Mouse (Mus musculus) splenic B cell, adult 2 months (primary cell): ENCODE data around the gene Coa3.
A peak's percentile ranks its signal among the peaks of the same experiment; 100 is the strongest.

Experiments
- DNase-seq: peaks from one replicate; pipeline ENCODE4 v3.0.0-alpha.2; 2011; ENCODE audit warnings: low read depth, low spot score
- H3K27me3 ChIP-seq: 2 replicates; pipeline ENCODE4 v1.6.1; 2012; ENCODE audit warnings: mild to moderate bottlenecking, low read length, moderate library complexity, mixed read lengths; ENCODE audit not compliant: control insufficient read depth, poor library complexity, insufficient read depth, severe bottlenecking
- H3K36me3 ChIP-seq: 2 replicates; pipeline ENCODE4 v1.6.1; 2012; ENCODE audit warnings: mild to moderate bottlenecking, low read length, moderate library complexity, mixed read lengths; ENCODE audit not compliant: control insufficient read depth, poor library complexity, insufficient read depth, severe bottlenecking

Coa3 gene

DNA sequence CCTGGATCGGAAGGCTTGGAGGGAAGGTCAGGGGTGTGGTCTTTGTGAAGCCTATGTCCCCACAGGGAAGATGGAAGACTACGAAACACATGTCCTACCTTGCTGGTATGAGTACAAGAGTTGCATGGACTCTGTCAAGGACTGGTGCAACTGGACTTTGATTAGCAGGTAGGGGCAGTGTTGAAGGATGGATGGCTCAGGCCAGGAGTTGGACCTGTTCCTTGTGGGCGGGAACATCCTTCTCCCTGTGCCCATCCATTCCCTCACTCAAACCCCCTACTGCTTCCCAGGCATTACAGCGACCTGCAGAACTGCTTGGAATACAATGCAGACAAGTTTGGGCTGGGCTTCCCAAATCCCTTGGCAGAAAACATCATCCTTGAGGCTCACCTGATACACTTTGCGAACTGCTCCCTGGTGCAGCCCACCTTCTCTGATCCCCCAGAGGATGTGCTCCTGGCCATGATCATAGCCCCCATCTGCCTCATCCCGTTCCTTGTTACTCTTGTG lies 31.3 kb downstream of the Coa3 start:
- Histone ChIP-seq H3K36me3 (no peaks in the 10 kb centered on the region), H3K27me3 (peaks cover 2% of the 10 kb centered on the region; the same call in 1 of the 2 replicates)
- no peak for DNase-seq

DNA sequence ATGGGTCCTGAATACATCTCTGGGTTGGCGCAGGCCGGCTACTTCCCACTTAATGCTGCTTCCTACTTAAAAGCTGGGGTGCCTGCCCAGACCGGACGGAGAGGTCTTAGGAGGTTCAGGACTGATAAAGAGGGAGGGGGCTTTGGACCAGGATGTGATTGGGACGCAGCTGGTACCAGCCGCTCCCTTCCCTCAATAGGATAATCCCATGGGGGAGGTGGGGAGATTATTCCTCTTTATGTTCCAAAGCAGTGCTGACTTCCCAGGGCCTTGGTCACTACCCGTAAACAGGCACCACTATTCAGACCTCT lies 32.3 kb downstream of the Coa3 start:
- Histone ChIP-seq H3K36me3 (no peaks in the 10 kb centered on the region), H3K27me3 (peaks cover 2% of the 10 kb centered on the region; the same call in 1 of the 2 replicates)
- no peak for DNase-seq

DNA sequence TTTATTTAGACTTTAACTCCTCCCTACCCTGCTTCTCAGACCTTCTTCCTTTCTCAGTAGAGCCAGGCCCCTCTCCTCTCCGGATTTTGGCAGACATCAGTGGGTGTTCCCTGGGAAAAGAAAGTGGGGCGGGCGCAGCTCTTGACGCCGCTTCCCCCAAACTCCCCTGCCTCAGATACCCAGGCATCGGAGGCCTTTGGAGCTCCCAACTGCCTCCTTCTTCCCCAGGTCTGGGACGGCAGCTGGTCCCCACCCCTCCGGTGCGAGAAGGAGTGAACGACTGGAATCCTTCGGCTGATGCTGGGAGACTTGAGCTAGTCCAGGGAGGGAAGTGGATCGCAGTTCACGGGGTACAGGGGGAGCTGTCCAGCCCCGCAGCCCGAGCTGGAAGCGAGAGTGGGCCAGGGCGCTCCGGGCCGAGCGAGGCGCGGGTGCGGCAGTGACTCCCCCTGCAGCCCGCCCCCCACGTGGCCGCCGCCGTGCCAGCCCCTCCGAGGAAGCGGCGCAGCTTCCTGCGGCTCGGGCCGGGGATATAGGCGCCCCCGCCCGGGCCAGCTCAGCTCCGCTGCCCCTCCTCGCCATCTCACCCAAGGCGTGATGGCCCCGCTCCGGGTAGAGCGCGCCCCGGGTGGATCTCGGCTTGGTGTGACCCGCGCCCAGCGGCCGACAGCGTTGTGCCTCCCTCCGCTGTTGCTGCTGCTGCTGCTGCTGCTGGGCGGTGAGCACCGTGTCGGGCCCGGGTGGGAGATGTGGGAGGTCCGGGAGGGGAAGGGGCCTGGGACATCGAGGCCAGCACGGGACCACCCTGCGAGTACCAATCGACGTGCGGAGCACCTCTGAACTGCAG lies 32.8 kb downstream of the Coa3 start, which contains the start of gene Ramp2:
Gene Ramp2 (plus strand): TSS at position 174 of the 847 bp plus-strand sequence.
- DNase-seq: peak; percentile 26
- Histone ChIP-seq H3K36me3 (no peaks in the 10 kb centered on the region), H3K27me3 (peaks cover 2% of the 10 kb centered on the region; the same call in 1 of the 2 replicates)

DNA sequence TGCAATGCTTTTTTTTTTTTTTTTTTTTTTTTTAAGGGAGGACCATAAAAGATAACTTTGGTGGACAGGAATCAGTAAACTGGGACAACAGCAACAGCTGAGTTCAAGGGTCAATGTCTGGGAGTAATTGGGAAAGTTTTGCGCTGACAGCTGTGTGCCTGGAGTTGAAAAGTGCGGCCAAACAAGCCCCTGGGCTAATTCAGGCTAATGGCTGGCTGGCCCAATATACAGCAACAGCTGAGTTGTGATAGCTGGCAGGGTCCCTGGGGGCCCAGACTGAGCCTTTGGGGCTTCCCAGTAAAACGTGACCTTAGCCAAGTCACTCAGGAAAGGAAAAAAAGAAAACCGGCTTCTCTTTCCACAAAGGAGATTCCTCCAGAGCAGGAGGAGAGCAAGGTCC lies 33.8 kb downstream of the Coa3 start:
- Histone ChIP-seq H3K27me3 (peaks cover 2% of the 10 kb centered on the region; the same call in 1 of the 2 replicates), H3K36me3 (no peaks in the 10 kb centered on the region)
- no peak for DNase-seq

DNA sequence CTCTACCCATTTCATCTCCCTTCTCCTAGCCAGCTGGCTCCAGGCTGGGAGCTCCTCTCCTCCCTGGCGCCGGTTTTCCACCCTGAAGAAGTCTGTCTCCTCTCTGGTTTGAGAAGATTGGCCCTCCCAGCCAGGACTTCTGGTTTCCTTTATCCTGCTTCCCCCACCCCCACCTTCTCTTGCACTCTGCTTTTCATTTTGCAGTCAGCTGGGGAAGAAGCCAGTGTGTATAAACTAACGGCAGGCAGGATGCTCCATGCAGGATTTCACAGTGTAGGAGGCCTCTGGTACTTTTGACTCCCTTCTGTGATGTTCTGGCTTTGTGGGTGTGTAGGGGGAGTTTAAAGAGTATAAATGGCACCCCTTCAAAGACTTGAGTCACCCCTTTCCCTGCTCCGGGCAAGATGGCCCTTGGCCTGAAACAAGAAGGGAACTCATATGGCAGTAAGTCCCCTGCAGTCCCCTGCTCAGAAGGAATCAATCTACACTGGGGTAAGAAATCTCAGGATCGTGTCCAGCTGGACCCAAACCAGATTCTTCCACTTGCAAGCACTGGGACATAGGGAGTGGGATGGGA lies 40.8 kb downstream of the Coa3 start:
- no peaks in the 10 kb centered on the region for H3K36me3 ChIP-seq
- H3K27me3 ChIP-seq: no peaks in the 10 kb centered on the region
- no peak for DNase-seq

DNA sequence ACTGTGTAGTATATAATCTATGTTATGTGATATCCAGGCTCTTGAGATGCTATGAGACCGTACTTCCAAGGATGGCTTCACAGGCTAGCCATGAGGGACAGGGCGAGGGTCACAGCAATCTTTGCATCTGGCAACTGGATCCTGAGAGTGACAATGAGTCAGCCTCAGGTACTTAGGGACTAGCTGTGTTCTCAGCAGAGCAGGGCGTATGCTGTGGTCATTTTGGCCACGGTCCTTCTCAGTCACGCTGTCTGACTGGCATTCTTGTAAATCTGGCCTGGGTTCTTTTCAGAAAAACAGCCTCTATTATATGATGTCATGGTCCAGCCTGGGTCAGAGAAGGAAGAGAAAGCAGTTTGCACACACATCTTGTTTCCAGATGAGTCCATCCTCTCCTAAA lies 42.1 kb downstream of the Coa3 start:
- no peak for DNase-seq
- Histone ChIP-seq H3K36me3 (no peaks in the 10 kb centered on the region), H3K27me3 (no peaks in the 10 kb centered on the region)

DNA sequence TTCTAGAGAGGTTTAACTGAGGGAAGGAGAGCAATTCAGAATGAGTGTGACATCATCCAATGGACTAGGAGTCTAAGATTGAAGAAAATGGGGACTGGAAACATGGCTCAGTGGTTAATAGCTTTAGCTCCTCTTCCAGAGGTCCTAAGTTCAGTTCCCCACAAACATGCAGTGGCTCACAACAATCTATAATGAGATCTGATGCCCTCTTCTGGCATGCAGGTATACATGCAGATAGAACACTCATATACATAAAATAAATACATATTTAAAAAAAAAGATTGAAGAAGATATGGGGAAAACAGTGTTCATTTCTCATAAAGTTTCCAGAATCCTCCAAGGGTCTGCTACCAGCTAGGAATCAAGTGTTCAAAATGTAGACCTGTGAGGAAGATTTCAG lies 43.5 kb downstream of the Coa3 start:
- H3K27me3 ChIP-seq: no peaks in the 10 kb centered on the region
- DNase-seq: no peak
- H3K36me3 ChIP-seq: no peaks in the 10 kb centered on the region

DNA sequence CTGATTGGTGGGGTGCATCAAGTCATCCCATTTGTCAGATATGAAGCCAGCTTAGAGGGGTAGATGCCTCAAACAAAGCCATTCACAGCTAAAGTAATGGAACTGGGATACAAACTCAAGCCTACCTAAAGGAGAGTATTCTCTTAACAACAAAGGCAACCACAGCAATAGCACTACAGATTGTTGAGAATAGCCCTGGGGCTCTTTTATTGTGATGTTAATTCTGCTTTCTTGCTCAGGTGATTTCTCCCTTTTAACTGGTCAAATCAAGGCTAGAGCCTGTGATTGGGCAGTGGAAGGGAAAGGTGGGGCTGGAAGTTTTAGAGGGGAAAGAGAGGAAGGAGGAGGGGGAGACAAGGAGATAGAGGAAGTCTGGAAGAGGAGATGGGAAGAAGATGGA lies 44.8 kb downstream of the Coa3 start:
- no peak for DNase-seq
- no peaks in the 10 kb centered on the region for H3K36me3 ChIP-seq
- H3K27me3 ChIP-seq: no peaks in the 10 kb centered on the region

DNA sequence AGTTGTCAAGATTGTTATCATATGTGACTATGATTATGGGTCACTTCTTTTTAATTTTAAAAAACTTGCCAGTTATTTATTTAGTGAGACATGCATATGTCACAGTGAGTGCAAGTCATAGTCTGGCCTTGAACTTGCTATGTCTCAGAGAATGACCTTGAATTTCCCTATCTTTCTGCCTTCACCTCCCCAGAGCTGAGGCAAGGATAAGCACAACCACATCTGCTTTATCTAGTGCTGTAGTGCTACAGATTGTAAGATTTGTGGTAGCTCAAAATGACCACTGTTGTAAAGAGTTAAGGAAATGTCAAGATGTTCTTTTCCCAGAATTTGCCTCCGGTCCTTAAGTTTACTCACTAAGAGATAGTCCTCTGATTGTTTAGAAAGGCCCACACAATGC lies 45.7 kb downstream of the Coa3 start:
- H3K36me3 ChIP-seq: no peaks in the 10 kb centered on the region
- no peak for DNase-seq
- no peaks in the 10 kb centered on the region for H3K27me3 ChIP-seq

DNA sequence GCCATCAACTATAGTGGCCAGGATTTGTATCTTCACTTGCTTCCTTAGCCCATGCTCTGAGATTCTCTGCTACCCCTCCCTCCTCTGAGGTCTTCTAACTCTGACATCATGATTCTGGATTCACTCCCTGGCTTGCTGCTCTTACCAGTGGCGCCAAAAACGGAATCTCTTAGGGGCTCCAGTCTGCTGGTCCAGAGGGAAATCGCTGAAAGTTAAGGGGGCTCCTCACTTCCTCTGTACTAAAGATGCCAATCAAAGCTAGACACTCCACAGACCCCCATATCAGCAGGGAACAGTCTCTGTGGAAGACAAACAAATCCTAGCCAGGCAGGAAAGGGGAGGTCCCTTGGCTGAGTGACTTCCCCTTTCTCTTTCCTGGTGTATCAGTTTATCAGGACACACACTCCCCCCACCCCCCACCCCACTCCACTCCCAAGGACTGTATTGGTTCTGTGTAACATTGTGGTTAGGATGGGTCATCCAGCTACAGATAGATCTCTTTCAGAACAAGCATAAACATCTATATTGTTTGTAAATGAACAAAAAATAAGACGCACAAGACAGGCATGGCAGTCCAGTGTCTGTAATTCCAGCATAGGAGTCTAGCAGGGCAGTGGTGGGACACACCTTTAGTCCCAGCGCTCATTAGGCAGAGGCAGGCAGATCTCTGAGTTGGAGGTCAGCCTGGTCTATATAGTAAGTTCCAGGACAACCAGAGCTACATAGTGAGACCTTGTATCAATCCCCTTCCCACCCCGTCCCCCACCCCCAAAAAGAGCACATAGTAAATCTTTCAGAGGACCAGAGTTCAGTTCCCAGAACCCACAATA lies 46.7 kb downstream of the Coa3 start:
- Histone ChIP-seq H3K27me3 (no peaks in the 10 kb centered on the region), H3K36me3 (no peaks in the 10 kb centered on the region)
- no peak for DNase-seq

DNA sequence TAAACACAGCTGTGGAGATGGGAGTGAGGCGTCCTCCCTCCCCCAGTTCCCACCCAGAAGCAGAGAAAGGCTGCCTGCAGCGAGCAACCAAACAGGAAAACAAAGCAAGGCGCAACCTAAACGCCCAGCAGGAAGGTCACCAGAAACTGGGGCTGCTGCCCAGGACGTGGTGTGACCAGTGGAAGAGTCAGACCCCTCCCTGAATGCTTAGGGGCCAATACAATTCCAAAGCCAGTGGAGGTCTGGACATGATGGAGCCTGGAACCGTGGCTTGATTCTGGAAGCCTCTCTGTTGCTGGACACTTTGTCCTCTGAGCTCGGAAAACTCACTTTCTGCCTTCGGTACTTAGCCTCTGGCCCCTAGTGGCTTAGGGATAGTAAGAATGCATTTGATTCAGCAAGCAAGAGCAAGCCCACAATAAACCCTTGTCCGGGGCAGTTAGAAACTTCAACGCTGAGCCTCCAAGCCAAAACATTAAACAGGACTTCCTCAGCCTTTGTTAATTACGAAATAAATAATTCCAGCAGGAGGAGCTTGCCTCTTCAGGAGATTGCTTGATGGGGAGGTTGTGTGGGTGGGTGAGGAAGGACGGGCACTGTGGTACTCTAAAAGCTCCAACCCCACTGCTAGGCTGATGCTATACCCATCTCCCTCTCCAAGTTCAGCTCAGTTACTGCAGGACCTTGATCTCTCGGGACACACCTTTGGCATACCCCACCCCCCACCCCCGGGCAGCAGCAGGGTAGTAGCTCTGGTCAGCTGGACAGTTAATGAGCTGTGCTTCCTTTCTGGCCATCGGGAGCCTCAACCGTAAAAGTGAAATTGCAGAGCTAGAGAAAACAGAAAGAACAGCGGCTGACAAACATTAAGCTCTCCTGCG lies 47.7 kb downstream of the Coa3 start:
- H3K27me3 ChIP-seq: no peaks in the 10 kb centered on the region
- DNase-seq: no peak
- H3K36me3 ChIP-seq: no peaks in the 10 kb centered on the region

DNA sequence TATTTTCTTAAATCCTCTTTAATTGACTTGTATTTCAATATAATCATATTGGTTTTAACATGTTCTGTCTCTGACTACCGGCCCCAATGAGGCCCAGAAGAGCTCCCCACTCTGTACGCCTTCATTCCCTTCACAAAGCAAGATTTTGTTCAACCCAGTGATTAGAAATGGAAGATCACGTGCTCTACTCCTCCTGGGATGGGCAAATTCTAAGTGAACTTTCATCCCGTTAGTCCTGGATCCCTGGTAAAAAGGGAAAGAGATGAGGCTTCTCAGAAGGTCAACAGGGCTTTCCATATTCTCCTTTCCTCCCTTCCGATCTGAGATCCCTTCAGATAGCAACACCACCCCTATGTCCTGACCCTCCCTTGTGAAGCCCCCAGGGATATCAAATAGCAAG lies 48.4 kb downstream of the Coa3 start:
- Histone ChIP-seq H3K27me3 (no peaks in the 10 kb centered on the region), H3K36me3 (no peaks in the 10 kb centered on the region)
- no peak for DNase-seq

DNA sequence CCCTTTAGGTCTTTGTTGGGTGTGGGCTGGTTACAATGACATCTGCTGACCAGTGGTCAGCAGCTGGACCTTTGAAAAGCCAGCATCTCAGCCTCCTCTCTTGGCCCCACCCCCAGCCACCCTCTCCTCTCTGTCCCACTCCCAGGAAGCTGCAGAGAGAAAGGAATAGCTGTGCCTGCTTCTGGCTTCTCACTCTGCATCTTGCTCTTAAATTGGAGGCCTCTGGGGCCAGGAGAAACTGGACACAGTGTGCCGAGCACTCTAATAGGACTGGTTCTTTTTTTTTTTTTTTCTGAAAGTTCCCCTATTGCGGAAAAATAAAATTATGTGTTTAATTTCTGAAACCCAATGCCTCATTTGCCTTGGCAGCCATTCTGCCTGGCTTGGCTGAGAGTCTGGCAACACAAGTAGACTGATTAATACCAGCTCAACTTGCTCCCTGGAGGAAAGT lies 48.8 kb downstream of the Coa3 start:
- Histone ChIP-seq H3K36me3 (no peaks in the 10 kb centered on the region), H3K27me3 (no peaks in the 10 kb centered on the region)
- DNase-seq: no peak

DNA sequence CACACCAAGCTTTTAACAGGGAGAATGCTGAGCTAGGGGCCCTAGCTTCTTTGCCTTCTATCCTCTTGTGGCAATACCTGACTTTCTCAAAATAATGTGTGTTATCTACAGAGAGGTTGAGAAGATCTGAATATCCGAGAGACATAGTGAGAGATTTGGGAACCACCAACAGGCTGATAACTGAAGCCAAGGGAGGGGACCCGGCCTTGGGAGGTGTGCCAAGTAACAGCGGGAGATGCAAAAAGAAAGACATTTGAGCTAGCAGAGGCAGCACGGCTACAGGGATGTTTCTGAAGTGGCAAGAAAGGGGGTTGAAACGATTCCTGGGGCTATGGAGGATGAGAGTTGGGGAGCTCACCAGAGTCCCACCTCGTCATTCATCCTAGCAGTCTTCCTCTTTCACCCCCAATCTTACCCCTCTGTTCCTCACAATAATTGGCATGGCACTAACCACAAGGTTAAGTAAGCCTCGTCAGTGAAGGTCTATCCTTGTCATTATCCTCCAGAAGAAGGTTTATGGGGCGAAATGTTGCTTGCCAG lies 49.5 kb downstream of the Coa3 start:
- no peak for DNase-seq
- Histone ChIP-seq H3K27me3 (no peaks in the 10 kb centered on the region), H3K36me3 (no peaks in the 10 kb centered on the region)
